Mouse (Mus musculus): ENCODE measurements around the gene Foxj1.

DNA sequence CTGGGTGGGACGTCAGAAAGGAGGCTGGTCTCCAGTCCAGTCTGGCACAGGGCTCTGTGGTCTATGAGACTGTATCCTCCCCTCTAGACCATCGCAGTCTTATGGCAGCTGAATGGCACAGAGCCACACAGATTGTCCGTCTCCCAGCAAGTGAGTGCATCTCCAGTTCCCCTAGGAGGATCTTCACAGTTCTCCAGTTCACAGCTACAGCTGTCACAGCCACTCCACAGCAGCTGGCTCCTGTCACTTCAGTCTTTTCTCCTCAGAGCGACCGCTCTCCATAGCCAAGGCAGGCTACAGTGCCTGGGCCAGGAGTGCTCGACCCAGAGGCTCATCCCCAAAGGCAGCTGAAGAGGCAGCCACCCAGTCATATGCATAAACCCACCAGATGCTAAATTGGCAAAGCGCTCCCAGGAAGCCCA, 49.4 kb downstream of the Foxj1 start:
- no peak for TF ChIP-seq CTCF (IDR thresholded peaks at IDR 0.05; ENCODE audit: low read depth)
- TF ChIP-seq EP300 (IDR thresholded peaks at IDR 0.05; ENCODE audit: low read depth), result no peak
